Mouse (Mus musculus): ENCODE data around the gene Magea5. TPM values are rescaled to one million over a fixed set of nuclear protein-coding genes. Genes with fewer than 3 reads are reported as not detected.
"Not testable (repeated sequence)": the region's sequence is repeated elsewhere in the genome, so short reads cannot be mapped to it uniquely, and the experiment has no call there.

Magea5 gene
- not detected in 2 replicates for polyA plus RNA-seq (2015; fragmentation: Nextera tagmentation; extraction: Ambion mirVana)

DNA sequence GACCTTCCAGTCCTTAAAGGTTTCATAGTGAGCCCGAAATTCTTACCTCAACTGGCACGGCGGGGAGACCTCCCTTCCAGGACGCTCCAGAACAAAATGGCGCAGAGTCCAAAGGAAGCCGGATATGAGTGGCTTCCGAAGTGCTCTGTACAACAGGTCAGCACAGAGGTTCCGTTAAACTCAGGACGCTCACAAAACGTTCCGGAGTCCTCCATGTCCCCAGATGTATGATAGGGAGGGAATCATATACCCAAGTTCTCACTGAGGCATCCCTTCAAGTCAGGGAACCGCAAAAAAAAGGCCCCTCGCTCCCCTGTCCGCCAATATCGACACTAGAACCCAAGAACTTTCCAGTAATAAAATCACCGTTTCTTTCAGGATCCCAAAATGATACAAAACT, at the start of gene Magea5:
Magea5 (minus strand) TSS at position 101 of the 400 bp plus-strand sequence.
- 90% methylated on average over 13 of the region's 16 CpGs for WGBS
- ATAC-seq; H3K4me1 ChIP-seq (ENCODE audit: control insufficient read depth, insufficient read depth, low read length); H3K36me3 ChIP-seq (ENCODE audit: control insufficient read depth, insufficient read depth, low read length); H3K9me3 ChIP-seq (replicated peaks; ENCODE audit: control insufficient read depth, low read length, poor library complexity, severe bottlenecking); H3K27me3 ChIP-seq (ENCODE audit: control insufficient read depth, insufficient read depth, low read depth, low read length); H3K4me2 ChIP-seq (ENCODE audit: low read length); H3K27ac ChIP-seq (ENCODE audit: low read length); H3K9ac ChIP-seq (ENCODE audit: low read depth, low read length); H3K4me3 ChIP-seq (ENCODE audit: low read depth, low read length): not testable (repeated sequence)

DNA sequence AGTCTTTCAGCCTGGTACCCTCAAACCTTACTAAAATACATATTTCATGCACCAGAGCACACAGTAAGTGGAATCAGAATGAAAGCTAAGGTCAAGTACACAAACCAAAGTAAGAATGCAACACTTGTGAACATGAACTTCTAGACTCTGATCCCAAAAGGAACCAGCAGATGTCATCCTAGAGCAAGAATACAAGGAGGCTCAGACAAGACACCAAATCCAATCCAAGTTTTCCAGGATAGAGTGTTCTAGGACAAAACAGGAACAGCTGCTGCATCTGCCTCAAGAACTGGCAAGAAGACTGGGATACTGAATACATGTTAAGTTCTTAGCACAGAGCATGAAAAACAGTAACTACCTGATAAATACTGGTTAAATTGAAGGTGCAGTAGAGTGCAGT, 35.1 kb upstream of the Magea5 start:
- no peak for ATAC-seq
- Histone ChIP-seq H3K27me3 (ENCODE audit: control insufficient read depth, insufficient read depth, low read depth, low read length) (no peaks in the 10 kb centered on the region), H3K4me2 (ENCODE audit: low read length) (no peak overlapping the region), H3K9me3 (replicated peaks; ENCODE audit: control insufficient read depth, low read length, poor library complexity, severe bottlenecking) (no peaks in the 10 kb centered on the region), H3K27ac (ENCODE audit: low read length) (no peak overlapping the region), H3K4me3 (ENCODE audit: low read depth, low read length) (no peak overlapping the region), H3K9ac (ENCODE audit: low read depth, low read length) (no peak overlapping the region), H3K4me1 (ENCODE audit: control insufficient read depth, insufficient read depth, low read length) (no peaks in the 10 kb centered on the region), H3K36me3 (ENCODE audit: control insufficient read depth, insufficient read depth, low read length) (no peaks in the 10 kb centered on the region)

DNA sequence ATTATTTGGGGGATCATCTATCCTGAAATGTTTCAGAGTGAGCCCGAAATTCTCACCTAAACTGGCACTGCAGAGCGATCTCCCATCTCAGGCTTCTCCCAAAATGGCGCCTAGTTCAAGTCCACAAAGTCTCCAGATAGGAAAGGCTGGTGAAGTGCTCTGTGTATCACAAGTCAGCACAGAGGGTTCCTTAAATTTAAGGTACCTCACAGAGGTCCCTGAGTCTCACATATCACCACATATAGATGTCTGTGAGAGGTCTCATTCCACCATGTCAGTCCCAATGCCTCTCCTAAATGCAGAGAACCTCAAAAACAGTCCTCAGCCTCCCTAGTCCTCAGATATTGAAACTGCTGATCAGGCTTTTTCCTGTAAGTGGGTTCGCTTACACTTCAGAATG, 30.6 kb upstream of the Magea5 start, which contains the start of gene Magea2:
Magea2 (minus strand) TSS at position 101 of the 400 bp plus-strand sequence.
- not testable (repeated sequence) for H3K27ac ChIP-seq (ENCODE audit: low read length); H3K36me3 ChIP-seq (ENCODE audit: control insufficient read depth, insufficient read depth, low read length); H3K9me3 ChIP-seq (replicated peaks; ENCODE audit: control insufficient read depth, low read length, poor library complexity, severe bottlenecking); H3K4me1 ChIP-seq (ENCODE audit: control insufficient read depth, insufficient read depth, low read length); H3K4me2 ChIP-seq (ENCODE audit: low read length); ATAC-seq; H3K4me3 ChIP-seq (ENCODE audit: low read depth, low read length); H3K27me3 ChIP-seq (ENCODE audit: control insufficient read depth, insufficient read depth, low read depth, low read length); H3K9ac ChIP-seq (ENCODE audit: low read depth, low read length)
- WGBS: 83% methylated on average over 3 of the region's 4 CpGs

DNA sequence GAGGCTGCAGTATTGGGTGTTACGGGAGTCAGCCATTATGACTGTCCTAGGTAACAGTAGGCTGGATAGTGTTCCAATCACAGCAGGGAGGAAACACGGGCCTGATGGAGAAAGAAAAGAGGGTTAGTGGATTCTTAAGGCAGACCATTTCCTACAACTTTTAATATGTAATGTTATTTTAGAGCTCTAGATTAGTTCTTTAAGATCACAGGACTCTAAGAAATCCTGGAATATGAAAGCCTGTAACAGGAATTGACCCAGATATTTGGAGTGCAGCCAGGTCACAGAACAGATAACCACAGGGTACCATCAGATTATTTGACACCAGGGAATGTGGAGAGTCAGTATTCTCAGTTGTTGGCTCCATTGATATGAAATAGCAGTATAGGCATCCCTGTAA, 26.7 kb upstream of the Magea5 start, which contains the start of gene Magea1:
Magea1 (minus strand) TSS at position 101 of the 400 bp plus-strand sequence.
- H3K27ac ChIP-seq (ENCODE audit: low read length); H3K4me2 ChIP-seq (ENCODE audit: low read length); H3K27me3 ChIP-seq (ENCODE audit: control insufficient read depth, insufficient read depth, low read depth, low read length); H3K9me3 ChIP-seq (replicated peaks; ENCODE audit: control insufficient read depth, low read length, poor library complexity, severe bottlenecking); H3K36me3 ChIP-seq (ENCODE audit: control insufficient read depth, insufficient read depth, low read length); H3K4me3 ChIP-seq (ENCODE audit: low read depth, low read length); ATAC-seq; H3K9ac ChIP-seq (ENCODE audit: low read depth, low read length); H3K4me1 ChIP-seq (ENCODE audit: control insufficient read depth, insufficient read depth, low read length): not testable (repeated sequence)
- WGBS: 88% methylated on average over 1 of the region's 2 CpGs

Other genes with a start within 250 kb of the Magea5 start
- gene Cldn34b1, start 172.9 kb downstream of the Magea5 start, polyA plus RNA-seq (2015; fragmentation: Nextera tagmentation; extraction: Ambion mirVana): not detected in 2 replicates
- gene Magea6, start 127.2 kb downstream of the Magea5 start, polyA plus RNA-seq (2015; fragmentation: Nextera tagmentation; extraction: Ambion mirVana): not detected in 2 replicates
- not detected in 2 replicates for gene Magea3, start 113.6 kb downstream of the Magea5 start, polyA plus RNA-seq (2015; fragmentation: Nextera tagmentation; extraction: Ambion mirVana)
- not detected in 2 replicates for gene Magea8, start 67.3 kb downstream of the Magea5 start, polyA plus RNA-seq (2015; fragmentation: Nextera tagmentation; extraction: Ambion mirVana)
- not detected in 2 replicates for gene Magea1, start 26.6 kb upstream of the Magea5 start, polyA plus RNA-seq (2015; fragmentation: Nextera tagmentation; extraction: Ambion mirVana)
- not detected in 2 replicates for gene Magea2, start 30.5 kb upstream of the Magea5 start, polyA plus RNA-seq (2015; fragmentation: Nextera tagmentation; extraction: Ambion mirVana)
- not detected in 2 replicates for gene Cldn34b2, start 65.3 kb upstream of the Magea5 start, polyA plus RNA-seq (2015; fragmentation: Nextera tagmentation; extraction: Ambion mirVana)
- gene Sat1, start 153.3 kb upstream of the Magea5 start, polyA plus RNA-seq (2015; fragmentation: Nextera tagmentation; extraction: Ambion mirVana): 79.4 and 80.4 TPM in 2 replicates
- gene Acot9, start 199.3 kb upstream of the Magea5 start, polyA plus RNA-seq (2015; fragmentation: Nextera tagmentation; extraction: Ambion mirVana): 46.9 and 49.9 TPM in 2 replicates

All from midbrain, embryonic 16.5 days (tissue).